Mouse (Mus musculus): Measurements from ENCODE around the gene Sema3f.

The Sema3f gene

DNA sequence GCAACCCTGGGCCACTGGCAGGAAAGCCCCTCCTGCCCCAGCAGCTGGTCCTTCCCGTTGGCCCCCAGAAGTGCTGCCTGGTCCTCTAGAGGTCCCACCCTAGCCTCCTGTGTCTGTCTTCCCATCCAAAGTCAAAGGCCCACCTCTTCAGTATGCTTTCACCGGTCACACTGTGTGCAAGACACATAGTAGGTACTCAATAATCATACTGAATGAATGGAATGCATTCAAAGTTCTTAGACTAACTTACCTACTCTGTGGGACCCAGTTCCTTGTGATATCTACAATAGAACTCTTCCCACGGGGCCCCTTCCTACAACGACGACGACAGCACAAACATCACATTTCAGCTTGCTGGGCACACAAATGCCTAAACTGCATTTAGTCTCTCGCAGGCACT lies 45.0 kb downstream of the Sema3f start:
- intact Hi-C loops (cut with DNase I) = no loop called here

DNA sequence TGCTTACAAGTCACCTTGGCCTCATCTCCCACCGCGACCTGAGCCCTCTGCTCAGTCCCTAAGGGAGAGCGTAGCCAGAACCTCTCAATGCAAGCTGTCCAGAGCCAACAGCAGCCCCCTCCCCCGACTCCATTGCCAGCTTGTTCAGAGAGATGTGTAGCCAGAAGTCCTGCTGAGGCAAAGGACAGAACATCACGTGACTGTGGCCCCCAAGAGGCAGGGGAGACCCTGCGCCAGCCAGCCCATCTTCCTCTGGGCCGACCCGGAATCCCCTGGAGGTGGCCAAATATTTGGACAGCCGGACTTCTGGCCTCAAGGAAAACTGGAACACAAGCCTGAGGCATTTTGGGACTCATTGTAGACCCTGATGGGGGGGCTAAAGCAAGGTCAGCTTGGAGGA lies 46.8 kb downstream of the Sema3f start:
- intact Hi-C loops (cut with DNase I) = no loop called here

DNA sequence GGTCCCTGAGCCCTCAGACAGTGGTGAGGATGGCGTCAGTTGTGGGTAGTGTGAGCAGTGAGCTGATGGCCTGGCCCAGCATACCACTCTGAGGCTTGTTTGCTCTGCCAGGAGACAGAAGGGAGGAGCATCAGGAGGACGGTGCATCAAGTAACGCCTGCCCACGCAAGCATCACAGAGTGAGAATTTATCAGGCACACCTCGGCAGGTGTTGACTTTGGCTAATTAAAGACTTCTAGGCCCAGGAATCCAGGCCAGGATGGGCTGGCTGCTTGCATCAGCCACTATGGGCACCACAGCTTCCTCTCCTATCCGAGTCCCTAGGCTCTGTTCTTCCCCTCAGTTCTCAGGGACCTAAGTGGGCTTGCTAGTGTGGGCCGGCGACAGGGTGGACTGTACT lies 47.9 kb downstream of the Sema3f start:
- intact Hi-C loops (cut with DNase I) = no loop called here

DNA sequence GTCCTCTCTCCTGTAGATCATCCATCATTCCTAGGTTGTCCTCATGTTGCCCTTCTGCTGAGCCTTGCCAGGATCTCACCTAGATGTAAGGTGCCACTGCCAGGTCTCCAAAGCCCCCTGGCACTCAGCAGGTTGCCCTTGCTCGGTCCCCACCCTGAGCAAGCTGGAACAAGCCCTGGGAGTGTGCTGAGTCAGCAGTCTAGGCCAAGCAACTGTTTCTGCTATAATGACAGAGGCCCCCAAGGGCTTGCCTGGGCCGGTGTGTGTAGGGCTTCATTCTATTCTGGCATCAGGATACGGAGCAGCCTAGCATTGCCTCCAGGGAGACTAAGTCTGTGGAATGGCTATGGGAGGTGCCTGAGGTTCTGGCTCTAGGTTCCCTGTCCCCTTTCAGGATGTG lies 49.5 kb downstream of the Sema3f start:
- intact Hi-C loops (cut with DNase I) = no loop called here

DNA sequence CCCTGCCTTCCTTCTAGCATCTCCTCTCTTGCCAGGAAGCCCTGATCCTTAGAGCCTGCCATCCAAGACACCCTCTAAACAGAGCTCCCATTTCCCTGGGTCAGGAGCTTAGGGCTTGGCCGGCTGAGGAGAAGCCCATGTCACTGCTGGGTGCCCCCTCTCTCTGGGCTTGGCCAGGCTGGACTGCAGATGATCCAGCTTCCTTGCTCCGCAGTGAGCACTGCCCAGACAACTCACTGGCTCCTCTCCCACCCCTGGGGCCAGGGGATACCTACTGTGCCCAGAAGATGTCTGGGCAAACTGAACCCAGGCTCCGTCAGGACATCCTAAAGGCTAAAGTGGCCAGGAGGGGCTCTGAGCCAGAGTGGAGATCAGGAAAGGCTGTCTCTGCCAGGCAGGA lies 50.3 kb downstream of the Sema3f start:
- intact Hi-C loops (cut with DNase I) = no loop called here

DNA sequence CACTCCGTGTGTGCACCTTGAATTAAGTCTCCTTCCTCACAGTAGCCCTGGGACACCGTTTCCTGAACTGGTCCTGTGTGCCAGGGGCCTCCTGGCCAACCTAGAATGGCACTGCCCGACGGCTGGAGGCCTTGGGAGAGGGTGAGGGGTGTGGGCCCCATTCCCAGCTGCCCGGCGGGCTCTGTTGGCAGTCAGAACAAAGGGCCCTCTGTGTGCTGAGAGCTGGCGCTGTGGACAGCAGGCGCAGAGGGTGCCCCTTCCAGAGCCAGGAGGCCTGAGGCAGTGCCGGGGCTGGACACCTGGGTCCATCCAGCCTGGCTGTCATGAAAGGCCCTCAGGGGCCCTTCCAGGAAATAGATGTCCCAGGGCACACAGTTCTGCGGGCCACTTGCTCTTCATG lies 50.7 kb downstream of the Sema3f start:
- intact Hi-C loops (cut with DNase I) = no loop called here

DNA sequence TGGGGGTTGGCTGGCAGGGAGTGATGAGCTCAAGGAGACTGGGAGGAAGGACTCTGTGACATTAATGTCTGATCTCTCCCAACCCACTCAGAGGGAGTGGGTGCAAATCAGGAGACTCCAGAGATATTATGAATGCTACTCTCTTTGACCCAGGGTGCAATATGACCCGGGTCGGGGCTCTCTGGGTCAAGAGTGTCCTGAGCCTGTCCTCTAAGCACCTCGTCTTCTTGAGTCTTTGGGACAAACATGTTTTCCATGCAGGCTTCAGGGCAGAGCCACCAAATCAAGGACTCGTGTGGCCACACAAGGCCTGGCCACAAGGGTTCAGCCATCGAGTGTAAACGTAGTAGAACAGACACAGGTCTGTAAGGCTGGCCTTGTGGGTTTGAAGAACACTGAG lies 52.2 kb downstream of the Sema3f start:
- intact Hi-C loops (cut with DNase I) = no loop called here

DNA sequence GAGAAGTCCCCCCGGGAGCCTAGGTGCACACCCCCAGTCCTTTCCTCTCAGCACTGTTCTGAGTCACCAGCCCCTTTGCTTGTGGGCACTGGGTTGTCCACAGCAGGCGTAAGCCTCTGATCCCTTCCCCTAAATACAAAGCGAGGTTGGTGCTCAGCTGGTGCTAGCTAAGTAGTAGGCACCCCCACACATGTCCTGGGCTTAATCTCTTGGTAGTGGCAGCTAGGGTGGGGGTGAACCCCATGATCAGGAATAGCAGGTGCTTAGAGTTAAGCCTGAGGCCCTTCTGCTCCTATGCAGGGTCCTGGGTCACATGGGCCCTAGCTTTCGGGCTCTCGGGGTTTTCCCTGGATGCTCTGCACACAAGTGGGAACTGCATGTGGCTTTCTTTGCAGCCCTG lies 53.1 kb downstream of the Sema3f start:
- intact Hi-C loops (cut with DNase I) = no loop called here

DNA sequence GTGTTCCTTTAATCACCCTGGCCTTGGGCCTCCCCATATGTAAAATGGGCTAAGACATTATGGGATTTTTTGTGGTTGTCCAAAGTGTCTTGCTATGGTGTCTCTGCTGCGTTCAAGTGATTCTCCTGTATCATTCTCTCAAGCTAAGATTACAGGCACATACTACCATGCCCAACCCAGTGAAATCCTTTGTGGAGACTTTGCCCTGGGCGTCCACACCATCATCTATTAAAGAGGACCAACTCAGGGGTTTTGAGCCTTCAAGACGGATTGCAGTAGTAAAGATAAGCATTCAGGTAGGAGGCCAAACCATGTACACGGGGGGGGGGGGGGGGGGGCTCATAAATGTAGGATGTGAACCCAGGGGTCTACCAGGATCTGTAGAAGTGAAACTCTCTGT lies 55.7 kb downstream of the Sema3f start:
- intact Hi-C loops (cut with DNase I) = no loop called here

DNA sequence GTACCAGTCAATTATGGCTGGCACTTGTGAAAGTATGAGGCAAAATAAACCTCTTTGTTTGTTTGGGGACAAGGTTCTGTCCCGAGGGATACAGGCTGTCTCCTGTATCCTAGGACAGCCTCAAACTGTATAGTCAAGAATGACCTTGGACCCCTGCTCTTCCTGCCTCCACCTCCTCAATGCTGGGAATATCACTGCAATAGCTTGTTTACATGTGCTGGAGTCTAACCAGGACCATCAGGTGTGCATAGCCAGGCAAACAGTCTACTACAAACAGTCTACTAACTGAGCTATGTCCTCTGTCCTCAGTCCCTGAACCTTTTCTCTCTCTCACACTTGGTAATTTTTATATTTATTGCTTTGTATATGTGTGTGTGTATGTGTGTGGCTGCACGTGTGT lies 56.8 kb downstream of the Sema3f start:
- intact Hi-C loops (cut with DNase I) = no loop called here

DNA sequence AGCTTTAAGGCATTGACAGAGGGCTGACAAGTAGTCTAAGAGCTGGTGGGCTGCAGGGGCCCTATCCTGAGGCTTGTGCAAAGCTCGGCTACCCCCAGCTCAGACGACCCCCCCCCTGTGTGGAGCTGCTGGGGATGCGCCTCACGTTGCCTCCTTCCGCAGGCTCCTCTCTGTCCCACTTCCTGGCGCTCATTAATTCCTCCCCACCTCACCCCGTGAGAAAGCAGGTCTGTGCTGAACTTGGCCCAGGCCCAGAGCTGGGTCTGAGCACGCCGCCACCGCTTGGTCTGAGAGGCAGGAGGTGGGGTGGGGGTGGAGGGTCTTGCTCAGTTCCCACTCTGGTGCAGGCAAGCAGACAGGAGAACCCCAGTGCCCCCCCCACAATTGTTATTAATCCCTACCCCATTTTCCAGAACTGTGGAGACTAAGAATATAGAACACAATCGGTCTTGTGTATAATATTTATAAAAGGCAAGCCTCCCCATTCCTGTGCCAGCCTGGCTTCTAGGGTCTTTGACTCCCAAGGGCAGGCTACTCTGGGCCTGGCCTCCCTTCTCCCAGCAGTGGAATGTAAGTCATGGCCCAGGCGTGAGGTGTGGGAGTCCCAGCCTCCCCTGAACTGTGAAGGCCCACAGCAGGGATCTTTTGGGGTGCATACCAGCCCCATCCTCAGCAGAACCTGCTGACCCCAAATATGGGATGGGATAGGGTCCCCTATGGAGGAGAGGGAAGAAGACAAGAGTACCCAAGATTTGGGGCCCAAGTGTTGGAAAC lies 59.4 kb downstream of the Sema3f start:
- intact Hi-C loops (cut with DNase I) = no loop called here

DNA sequence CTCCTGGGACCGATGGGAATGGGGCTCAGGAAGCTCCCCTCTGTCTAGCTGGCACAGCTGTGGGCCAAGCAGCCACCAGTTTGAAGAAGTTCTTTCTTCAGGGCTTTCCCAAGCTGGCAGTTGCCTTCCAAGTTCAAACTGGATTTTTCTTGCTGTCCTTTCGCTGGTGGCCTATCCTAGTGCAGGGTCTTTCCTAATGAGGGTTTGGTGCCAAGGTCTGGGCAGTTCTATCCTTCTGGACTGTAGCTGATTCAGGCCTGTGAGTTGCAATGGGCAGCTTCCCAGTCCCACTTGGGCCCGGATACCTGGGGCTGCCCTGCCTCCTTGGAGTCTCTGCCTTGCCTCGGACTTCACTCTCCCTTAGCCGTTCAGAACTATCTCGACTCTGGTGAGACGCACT lies 60.0 kb downstream of the Sema3f start:
- intact Hi-C loops (cut with DNase I) = no loop called here

DNA sequence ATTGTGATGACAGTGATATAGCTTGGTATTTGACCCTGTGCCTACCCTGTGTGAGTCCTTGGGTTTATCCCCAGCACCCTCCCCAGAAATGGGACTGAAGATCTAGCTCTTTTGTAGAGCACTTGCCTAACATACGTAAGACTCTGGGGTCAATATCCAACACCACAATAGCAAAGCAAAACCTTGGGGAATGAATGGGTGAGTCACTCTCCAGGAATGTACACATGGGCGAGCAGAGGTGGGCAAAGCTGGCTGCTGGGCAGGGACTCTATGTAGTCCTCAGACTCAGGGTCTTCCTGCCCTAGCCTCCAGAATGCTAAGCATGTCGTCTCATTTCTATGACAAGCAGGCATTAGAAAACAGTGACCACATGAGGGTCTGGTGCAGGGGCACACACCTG lies 61.5 kb downstream of the Sema3f start:
- intact Hi-C loops (cut with DNase I) = no loop called here

DNA sequence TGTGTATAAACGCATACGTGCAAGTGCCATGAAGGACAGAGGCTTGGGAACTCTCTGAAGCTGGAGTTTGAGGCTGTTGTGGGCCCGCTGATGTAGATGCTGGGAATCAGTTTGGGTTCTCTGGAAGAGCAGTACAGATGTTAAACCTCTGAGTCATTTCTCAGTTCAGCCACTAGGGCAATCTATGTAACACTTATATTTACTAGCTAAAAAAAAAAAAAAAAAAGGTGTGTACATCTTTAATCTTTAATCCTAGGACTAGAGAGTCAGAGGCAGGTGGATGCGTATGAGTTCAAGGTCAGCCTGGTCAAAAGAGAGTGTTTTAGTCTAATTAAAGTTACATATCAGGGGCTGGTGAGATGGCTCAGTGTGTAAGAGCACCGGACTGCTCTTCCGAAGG lies 63.3 kb downstream of the Sema3f start:
- intact Hi-C loops (cut with DNase I) = no loop called here

DNA sequence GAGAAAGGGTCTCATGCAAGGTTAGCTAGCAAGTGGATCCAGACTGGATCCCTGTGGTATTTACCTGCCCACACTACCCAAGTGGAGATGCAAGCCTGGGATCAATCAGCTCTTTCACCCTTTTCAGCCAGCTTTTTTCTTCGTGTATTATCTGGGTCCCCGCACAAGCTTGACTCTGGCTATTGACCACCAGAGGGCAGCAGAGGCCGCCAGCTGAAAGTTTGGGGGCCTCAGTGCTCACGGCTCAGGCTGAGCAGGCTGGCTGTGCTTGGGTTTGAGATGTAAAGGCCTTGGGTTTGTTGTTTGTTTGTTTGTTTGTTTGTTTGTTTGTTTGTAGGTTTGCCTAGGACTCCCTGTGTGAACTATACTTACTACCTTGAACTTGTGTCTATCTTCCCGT lies 64.7 kb downstream of the Sema3f start:
- intact Hi-C loops (cut with DNase I) = loop anchor here (1.0 kb wide), 2 partner anchors 31 to 43 kb away; no protein-coding TSS in a partner anchor

DNA sequence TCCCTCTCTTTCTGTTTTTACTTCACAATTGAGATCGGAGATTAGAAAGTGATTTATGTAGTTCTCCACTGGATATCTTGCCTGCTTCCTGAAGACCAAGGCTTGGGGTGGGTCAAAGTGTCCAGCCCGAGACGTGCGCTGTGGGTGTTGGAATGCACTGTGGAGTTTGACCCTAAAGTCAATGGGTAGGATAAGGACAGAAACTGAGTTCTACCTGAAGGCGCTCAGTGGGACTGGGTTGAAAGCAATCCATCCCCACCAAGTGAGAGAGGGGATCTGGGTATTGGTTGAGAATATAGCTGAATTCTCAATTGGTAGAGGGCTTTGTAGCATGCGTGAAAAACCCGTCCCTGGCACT lies 65.1 kb downstream of the Sema3f start:
- intact Hi-C loops (cut with DNase I) = loop anchor here (1.0 kb wide), 2 partner anchors 31 to 43 kb away; no protein-coding TSS in a partner anchor

DNA sequence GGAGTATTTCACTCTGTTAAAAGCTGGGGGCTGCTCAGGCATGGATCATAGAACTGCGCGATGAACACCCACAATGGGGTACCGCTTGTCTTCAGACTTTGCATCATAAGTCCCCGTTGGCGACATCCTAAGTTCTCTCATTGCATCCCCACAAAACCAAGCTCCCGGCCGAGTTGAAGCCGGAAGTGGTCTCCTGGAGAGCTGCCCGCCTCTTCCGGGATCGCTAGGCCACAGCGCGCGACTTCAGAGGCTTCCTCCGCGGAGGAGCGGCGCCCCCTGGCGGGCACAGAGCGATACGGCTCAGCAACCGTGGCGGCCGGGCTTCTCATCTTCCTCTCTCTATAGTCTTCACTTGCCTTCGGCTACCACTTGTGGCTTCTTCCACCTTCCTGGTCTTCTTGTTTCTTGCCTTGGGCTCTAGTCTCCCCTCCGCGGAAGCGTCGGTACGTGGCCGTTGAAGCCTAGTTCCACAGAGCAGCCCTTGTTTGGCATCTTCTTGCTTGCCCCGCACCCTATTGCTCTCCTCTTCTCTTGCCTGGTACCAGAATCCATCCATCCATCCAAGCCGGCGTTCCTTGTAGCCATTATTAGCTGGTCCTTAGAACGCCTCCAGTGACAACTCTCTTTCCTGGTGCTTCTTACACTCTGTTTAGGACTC lies 65.7 kb downstream of the Sema3f start:
- intact Hi-C loops (cut with DNase I) = loop anchor here (1.0 kb wide), 2 partner anchors 32 to 42 kb away; no protein-coding TSS in a partner anchor

DNA sequence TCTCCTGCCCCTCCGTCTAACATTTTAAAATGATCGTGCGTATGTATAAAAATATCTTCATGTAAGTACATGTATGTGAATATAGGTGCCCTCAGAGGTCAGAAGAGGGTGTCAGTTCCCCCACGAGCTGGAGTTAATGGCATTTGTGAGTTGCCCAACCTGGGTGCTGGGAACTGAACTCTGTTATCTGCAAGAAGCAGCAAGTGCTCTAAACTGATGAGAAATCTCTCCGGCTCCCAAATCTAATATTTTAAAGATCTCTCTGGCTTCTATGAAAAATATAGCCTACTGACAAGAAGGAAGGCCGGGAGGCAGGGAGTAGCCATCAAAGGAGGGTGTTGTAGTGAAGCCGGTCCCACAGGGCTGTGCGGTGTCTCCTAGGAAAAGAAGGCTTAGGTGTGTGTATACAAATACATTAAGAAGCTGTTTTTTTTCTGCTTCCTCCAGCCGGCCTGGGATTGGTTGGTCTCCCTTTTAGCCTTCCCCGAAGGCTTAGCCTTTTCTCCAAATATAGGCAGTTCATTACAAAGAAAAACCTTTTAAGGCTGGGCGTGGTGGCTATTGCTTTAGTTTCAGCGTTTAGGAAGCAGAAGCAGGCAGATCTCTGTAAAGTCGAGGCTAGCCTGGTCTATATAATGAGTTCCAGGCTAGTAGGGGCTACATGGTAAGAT lies 66.6 kb downstream of the Sema3f start:
- intact Hi-C loops (cut with DNase I) = no loop called here

DNA sequence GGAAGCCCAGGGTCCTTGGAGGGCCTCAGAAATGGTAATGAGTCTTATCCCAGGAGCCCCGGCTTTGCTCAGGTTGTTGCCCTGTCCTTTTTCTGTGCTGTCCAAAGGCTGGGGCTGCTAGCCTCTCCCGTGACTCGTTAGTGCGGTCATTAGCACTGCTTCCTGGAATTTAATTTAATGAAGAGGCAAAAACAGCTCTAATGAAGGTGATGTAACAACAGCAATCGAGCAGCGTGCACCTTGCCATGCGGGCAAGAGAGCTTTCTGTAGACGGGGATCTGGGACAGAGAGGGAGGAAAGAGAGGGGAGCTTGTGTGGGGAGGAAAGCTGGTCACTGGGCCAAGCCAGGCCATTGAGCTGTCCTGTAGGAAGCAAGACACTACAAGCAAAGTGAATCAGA lies 68.6 kb downstream of the Sema3f start:
- intact Hi-C loops (cut with DNase I) = no loop called here

DNA sequence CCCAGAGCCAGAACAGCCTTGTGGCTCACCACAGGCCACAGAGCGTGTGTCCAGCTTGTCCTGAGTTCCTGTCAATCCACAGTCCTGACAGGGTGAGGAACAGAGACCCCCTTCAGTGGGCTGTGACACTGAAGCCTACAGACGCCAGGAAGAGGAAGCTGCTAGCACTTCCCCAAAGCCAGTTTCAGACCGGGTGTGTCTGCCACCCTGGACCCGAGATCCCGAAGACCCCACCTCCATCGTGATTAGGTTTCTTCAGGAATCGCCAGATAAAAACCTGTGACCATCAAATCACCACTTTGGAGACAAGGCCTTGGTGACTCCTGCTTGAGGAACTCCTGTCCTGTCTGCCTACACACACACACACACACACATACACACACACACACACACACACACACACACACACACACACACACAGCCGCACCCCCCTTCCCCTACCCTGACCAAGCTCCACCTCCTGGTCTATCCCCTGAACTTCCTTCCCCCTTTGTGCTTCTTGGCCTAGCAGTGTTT lies 70.0 kb downstream of the Sema3f start:
- intact Hi-C loops (cut with DNase I) = no loop called here

DNA sequence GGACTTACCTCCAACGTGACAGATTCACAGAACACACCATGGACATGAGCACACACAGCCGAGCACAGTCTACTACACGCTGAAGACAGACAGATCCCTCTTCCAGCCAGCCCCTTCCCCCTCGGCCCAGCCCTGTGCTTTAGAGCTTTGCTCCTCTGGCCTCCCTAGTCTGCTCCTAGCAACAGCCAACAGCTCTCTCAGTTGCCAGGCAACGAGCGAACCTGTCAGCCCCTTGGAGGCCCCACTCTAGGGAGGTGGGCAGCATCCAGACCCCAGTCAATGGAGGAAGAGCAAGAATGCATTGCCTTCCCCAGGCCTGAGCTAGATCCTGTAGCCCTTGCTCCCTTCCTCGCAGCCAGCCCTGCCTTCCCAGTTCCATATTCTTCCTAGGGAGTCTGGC lies 73.2 kb downstream of the Sema3f start:
- intact Hi-C loops (cut with DNase I) = no loop called here

DNA sequence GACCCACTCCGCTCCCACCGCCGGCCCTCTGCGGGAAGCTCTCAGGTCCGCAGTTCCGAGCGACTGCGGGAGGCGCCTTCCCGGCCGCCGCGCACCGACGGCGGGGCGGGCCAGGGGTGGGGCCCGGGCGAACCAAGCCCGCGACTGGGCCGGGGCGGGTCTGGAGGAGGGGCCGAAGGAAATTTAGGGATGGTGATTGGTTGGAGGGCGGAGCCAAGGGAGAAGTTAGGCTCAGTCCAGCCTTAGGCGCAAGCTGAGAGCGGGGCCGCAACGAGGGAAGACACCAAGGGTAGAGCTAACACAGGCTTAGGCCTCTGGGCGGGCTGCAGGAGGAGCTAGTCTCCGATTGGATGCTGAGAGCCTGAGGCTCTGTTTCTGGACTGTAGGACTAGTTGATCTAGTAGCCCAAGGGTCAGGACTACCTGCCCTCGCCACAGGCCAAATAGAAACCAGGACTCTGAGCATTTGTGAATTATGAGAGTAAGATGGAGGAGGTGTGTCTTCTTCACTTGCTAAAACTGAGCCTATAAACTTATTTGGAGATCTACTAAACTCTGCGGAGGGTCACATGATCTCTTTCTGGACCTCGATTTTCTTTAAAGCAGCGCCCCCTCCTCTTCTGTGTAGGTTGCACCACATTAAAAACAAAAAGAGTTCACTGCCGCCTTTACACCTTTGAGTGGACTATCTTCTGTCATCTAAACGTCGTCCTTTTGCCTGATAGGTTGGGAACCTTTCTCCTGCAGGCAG lies 74.8 kb downstream of the Sema3f start, which contains the start of gene Gnai2:
TSS of gene Gnai2 (minus strand) at position 89 of the 750 bp plus-strand sequence.
- intact Hi-C loops (cut with DNase I) = no loop called here

All from adrenal gland (tissue).